Mouse (Mus musculus) hindbrain, embryonic 14.5 days (tissue): ENCODE data around the gene Synj1. TPM values are rescaled to one million over a fixed set of nuclear protein-coding genes. Genes with fewer than 3 reads are reported as not detected.

ENCODE experiments used
- ATAC-seq: fragments of 200-750 bp; cut with Nextera tagmentation; 2 replicates; pipeline ENCODE4 v1.8.0; 2017; ENCODE audit warnings: moderate number of reproducible peaks, mild to moderate bottlenecking, moderate TSS enrichment, moderate library complexity; ENCODE audit not compliant: low FRiP score
- DNase-seq: peaks from one replicate; pipeline ENCODE4 v3.0.0-alpha.2; 2015; ENCODE audit warnings: low spot score
- H3K27ac ChIP-seq: fragments of 300-500 bp; sonication (generic); 2 replicates; pipeline ENCODE4 v1.5.1; 2014; ENCODE audit warnings: mild to moderate bottlenecking, moderate library complexity
- H3K27me3 ChIP-seq: fragments of 300-500 bp; sonication (generic); 2 replicates; pipeline ENCODE4 v1.6.1; 2014; ENCODE audit warnings: mild to moderate bottlenecking, low read length, mixed read lengths; ENCODE audit not compliant: control insufficient read depth, insufficient read depth
- H3K36me3 ChIP-seq: fragments of 300-500 bp; sonication (generic); replicated peaks from 2 replicates; pipeline ENCODE4 v1.6.1; 2014; ENCODE audit not compliant: control insufficient read depth, insufficient read depth
- H3K4me1 ChIP-seq: fragments of 300-500 bp; sonication (generic); replicated peaks from 2 replicates; pipeline ENCODE4 v1.6.1; 2014; ENCODE audit warnings: antibody characterized with exemption, low read length, mixed read lengths; ENCODE audit not compliant: control insufficient read depth, insufficient read depth
- H3K4me2 ChIP-seq: fragments of 300-500 bp; sonication (generic); replicated peaks from 2 replicates; pipeline ENCODE4 v1.6.1; 2014; ENCODE audit warnings: mild to moderate bottlenecking, moderate library complexity
- H3K4me3 ChIP-seq: fragments of 300-500 bp; sonication (generic); replicated peaks from 2 replicates; pipeline ENCODE4 v1.5.1; 2014; ENCODE audit warnings: mild to moderate bottlenecking, low read length
- H3K9ac ChIP-seq: fragments of 300-500 bp; sonication (generic); 2 replicates; pipeline ENCODE4 v1.6.1; 2014
- H3K9me3 ChIP-seq: fragments of 300-500 bp; sonication (generic); 2 replicates; pipeline ENCODE4 v1.6.1; 2016; ENCODE audit warnings: low read length; ENCODE audit not compliant: control insufficient read depth
- WGBS: fragments of 180-500 bp; shearing (Covaris S2); extraction: QIAGEN DNeasy Blood & Tissue Kit; methylation state at CpG from one replicate; pipeline ENCODE4 v1.1.7; 2014; 5-methylcytosine and 5-hydroxymethylcytosine counted together
- microRNA-seq: library from miRNA; unstranded; fragments of <30 nt; microRNA quantifications from one replicate; pipeline ENCODE4, GENCODE M21; 2016
- polyA plus RNA-seq: library from polyadenylated mRNA; unstranded; fragments of >200 nt; fragmentation: Nextera tagmentation; extraction: Ambion mirVana; gene quantifications from 2 replicates; pipeline ENCODE4 v1.2.1, GENCODE M21; 2014

Synj1 gene
- polyA plus RNA-seq, 1 experiment from 2014 or later = 69.2 TPM

DNA sequence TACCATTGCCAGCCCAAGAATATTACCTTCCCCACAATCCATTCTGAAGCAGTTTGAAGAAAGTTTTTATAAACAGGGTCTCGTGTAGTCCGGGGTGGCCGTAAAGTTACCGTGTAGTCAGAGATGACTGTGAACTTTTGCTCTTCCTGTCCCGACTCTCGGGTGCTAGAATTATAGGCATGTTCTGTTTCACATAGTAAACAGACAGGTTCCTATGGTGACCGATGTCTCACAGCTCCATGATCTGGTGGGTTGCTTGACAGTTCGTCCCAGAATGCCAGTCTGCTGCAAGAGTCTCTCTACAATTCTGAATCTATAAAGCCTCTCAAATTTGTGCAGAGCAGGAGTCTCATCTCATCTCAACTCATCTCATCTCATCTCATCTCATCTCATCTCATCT, 119.0 kb downstream of the Synj1 start:
- Histone ChIP-seq H3K9me3 (peaks cover 6% of the 10 kb centered on the region; the same call in 1 of the 2 replicates), H3K4me1 (no peaks in the 10 kb centered on the region), H3K27ac (no peak overlapping the region), H3K27me3 (no peaks in the 10 kb centered on the region), H3K9ac (no peak overlapping the region), H3K4me3 (no peak overlapping the region), H3K36me3 (no peaks in the 10 kb centered on the region), H3K4me2 (no peak overlapping the region)
- no peak for DNase-seq
- no peak for ATAC-seq
- 74% methylated on average over 8 of the region's 8 CpGs for WGBS

DNA sequence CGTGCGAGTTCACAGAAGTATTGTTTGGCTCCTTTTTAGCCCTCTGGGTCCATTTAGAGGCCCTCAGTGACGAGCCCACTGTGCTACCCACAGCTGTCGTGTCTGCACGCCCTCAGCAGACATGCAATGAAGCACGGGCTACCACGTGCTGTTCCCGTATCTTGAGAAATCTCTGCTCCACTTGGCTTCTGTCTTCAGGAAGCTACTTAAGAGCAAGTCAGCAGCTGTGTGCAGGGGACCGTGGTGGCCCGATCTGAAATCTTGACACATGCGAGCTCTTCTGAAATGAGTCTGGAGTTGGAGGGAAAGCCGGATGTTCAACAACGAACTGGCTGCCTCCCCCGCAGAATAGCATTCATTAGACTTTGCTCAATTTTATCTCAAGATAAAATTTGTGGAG, 119.5 kb downstream of the Synj1 start:
- H3K27ac ChIP-seq = no peak overlapping the region
- ATAC-seq (no peak), DNase-seq (no peak)
- H3K9ac ChIP-seq = no peak overlapping the region
- H3K4me3 ChIP-seq = no peak overlapping the region
- whole genome bisulfite sequencing = 53% methylated on average over 14 of the region's 14 CpGs
- no peaks in the 10 kb centered on the region for H3K4me1 ChIP-seq
- no peaks in the 10 kb centered on the region for H3K27me3 ChIP-seq
- H3K9me3 ChIP-seq = peaks cover 6% of the 10 kb centered on the region; the same call in 1 of the 2 replicates
- no peak overlapping the region for H3K4me2 ChIP-seq
- no peaks in the 10 kb centered on the region for H3K36me3 ChIP-seq

DNA sequence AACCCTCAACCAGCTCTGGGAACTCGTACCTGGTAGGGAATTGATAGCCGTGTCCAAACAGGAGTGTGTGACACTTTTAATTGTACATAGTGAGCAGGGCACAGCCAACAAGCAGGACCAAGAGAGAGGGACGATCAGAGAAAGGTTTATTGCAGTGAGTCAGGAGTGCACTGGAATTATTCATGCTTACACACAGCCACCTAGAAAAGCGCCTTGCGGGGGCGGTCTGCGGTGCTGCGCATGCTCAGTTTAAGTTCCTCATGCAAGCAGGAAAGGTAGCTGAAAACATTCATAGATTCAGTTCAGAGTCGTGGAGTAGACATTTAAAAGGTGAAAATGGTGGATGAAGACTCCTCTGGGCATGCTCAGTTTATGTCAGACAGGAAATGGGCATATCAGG, 120.4 kb downstream of the Synj1 start:
- 87% methylated on average over 9 of the region's 9 CpGs for WGBS
- no peak overlapping the region for H3K27ac ChIP-seq
- H3K4me1 ChIP-seq = no peaks in the 10 kb centered on the region
- no peaks in the 10 kb centered on the region for H3K27me3 ChIP-seq
- no peak overlapping the region for H3K9ac ChIP-seq
- peaks cover 6% of the 10 kb centered on the region; the same call in 1 of the 2 replicates for H3K9me3 ChIP-seq
- no peak overlapping the region for H3K4me2 ChIP-seq
- ATAC-seq (no peak), DNase-seq (no peak)
- no peak overlapping the region for H3K4me3 ChIP-seq
- no peaks in the 10 kb centered on the region for H3K36me3 ChIP-seq

Small RNA genes lying within 50 kb of the gene (microRNA-seq; reads per million reads assigned to microRNA genes)
- not detected for gene Gm22933

Other genes with a start within 250 kb of the Synj1 start
- 9.9 and 11.6 TPM in 2 replicates for gene Urb1, start 200.9 kb downstream of the Synj1 start, polyA plus RNA-seq
- gene Eva1c, start 184.6 kb downstream of the Synj1 start, polyA plus RNA-seq = 3.1 and 3.4 TPM in 2 replicates
- gene Cfap298, start 76.2 kb downstream of the Synj1 start, polyA plus RNA-seq = 49.8 and 54.0 TPM in 2 replicates
- 64.7 and 71.6 TPM in 2 replicates for gene Paxbp1, start 33.2 kb upstream of the Synj1 start, polyA plus RNA-seq
- gene 4932438H23Rik, start 83.8 kb upstream of the Synj1 start, polyA plus RNA-seq = 0.76 and 1.5 TPM in 2 replicates
- 10.9 and 14.1 TPM in 2 replicates for gene Olig2, start 214.1 kb upstream of the Synj1 start, polyA plus RNA-seq